Mouse (Mus musculus) duodenum, adult 2 months (tissue): ENCODE measurements around the gene Ppfia3. TPM values are rescaled to one million over a fixed set of nuclear protein-coding genes. Genes with fewer than 3 reads are reported as not detected.

Source experiments
- polyA plus RNA-seq: library from polyadenylated mRNA; depleted of rRNA; stranded (reverse); fragments of >200 nt; gene quantifications from 2 replicates; pipeline ENCODE4 v1.2.3, GENCODE M21; 2012; ENCODE audit warnings: low replicate concordance; rRNA removed

Ppfia3 gene
- polyA plus RNA-seq = 34.3 and 84.9 TPM in 2 replicates

DNA sequence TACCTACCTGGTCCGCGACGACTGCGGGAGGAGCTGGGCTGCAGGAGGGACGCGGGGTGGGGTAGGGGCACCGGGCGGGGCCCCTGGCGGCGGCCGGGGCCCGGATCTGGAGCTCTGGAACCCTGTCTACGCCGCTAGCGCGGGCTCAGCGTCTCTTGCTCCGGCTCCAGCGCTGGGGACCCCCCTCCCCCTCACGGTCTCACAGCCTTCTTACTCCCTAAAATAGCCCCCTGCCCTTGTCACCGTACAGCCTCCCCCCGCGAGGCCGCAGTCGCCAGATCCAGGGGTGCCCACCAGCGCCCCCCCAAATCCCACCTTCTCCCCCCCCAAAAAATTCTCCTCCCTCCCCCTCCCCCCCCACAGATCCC, at the start of gene Ppfia3:
TSS of gene Ppfia3 (minus strand) at position 368 of the 368 bp plus-strand sequence.

DNA sequence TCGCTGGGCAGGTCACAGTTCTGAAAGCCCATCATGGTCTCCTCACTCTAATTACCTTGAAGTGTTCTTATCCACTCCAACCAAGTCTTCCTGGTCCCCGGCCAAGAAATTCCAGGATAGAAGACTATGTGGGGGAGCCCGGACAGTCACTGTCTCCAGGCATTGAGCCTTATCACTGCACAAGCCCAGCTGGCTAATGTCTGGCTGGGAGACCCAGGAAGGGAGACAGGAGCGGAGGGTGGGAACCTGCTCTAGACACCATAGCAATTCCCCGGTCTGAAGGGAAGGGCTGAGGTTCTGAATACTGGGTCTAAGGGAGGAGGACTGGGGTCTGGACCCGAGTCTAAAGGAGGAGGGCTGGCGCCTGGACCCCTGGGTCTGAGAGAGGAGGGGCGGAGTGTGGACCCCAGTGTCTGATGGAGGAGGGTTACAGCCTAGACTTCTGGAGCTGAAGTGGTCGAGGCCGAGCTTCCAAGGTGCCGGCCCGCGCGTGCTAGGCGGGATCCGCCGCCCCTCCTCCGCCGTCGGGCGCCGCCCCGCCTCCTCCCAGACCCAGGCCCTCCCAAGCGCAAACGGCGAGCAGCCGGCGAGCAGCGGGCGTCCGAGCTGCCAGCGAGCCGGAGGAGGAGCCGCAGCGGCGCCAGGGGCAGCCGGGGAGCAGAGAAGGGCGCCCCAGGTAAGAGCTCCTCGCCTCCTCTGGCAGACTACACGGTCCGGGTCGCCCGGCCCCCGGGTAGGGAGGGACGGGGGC, 46.5 kb upstream of the Ppfia3 start, which contains the start of gene Ntf5:
TSS of gene Ntf5 (plus strand) at position 583 of the 751 bp plus-strand sequence.

DNA sequence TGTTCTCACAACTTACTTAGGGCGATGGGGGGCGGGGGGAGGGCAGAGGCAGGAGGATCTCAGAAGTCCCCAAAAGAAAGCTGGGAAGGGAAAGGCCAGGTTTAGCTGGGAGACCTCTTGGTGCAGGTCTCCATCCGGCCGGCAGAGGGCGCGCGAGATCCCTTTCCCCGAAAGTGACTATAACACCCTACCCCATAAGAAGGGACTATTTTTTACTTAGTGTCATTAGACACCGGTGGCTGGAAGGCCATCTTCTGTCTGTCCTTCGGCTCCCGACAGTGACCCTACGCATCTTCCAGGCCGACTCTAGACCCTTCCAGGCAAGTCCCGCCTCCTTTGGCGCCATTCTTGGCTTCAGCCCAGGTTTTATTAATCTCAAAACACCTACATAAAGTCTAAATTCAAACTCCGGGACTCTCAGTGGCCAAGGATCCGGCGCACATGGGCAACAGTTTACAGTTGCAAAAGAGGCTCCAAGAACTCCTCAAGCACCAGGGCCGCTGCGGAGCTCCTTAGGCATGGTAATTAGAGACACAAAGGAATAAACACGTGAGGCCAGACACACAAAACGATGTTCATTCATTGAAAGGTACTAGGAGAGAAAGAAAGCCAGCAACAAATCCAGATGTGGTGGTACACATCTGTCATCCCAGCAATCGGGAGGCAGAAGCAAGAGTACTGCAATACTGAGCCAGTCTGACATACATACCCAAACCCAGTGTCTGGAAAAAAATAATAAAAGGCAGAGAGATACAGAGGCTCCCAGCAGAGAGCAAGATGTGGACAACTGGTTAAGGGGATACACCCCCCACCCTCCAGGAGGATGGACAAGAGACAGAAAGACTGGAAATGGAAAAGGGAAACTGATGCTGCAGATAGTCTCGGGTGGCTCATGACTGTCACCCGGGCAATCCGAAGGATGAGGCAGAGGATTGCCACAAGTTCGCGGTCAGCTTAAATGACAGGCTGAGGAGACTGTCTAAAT, 38.6 kb upstream of the Ppfia3 start, which contains the start of gene Kcna7:
TSS of gene Kcna7 (plus strand) at position 563 of the 985 bp plus-strand sequence.

DNA sequence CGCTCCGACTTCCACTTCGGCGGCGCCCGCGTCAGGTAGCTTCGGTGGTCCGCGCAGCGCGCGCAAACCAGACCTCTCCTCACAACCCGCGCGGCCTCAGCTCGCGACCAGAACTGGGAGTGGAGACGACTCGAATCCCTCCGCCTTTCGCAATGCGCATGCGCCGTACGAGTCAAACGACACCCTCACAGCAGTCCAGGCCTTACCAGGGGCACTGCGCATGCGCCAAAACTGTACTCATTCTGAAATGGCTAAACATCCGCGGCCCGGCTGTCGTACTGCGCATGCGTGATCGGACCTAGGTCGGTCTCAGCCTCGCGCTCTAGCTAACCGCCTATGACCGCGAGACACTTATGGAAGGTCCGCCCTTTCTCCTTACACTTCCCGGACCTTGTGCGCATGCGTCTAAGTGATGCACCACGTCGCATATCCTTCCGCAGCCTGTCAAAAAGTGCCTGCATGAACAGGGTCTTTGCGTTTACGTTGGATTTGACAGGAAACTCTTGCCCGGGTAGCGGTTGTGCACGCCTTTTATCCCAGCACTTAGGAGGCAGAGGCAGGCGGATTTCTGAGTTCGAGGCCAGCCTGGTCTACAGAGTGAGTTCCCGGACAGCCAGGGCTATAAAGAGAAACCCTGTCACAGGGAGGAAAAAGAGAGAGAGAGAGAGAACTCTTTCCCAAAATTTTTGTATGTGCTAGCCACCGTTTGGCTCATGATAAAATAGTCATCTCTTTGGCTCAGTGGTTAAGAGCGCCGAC, 28.9 kb upstream of the Ppfia3 start, which contains the start of gene Snrnp70:
TSS of gene Snrnp70 (minus strand) at position 165 of the 759 bp plus-strand sequence.

DNA sequence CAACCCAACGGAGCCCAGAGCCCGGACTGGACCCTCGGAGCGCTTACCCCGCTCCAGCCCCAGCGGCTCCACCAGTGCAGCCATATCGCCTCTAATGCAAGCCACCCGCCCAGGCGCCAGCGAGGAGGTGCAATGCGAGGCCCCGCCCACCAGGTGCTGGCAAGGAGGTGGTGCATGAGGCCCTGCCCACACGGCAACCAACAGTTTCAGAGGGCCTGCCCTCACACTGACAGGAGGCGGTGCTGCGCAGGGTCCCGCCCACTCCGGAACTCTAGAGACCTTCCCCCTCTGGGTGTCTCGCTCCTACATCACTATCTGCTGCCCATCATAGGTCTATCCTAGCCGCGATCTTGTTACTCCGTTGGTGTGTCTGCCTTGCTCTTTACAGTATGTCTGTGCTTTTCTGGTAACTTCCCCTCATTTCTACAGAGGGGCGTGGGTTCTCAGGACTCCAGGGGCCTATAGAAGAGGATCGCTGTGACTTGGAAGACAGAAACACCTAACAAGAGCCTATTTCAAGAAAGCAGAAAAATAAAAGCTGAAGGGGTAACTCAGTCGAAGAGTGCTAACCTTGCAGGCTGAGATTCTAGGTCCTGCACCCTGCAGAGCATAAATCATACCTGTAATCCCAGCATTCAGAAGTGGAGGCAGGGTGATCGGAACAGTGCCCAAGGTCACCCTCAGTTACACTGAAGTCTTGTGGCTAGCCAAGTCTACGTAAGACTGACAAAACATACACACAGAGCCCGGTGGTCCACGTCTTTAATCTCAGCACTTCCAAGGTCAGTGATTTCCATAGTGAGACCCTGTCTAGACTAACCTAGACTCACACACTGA, 3.9 kb upstream of the Ppfia3 start, which contains the start of gene Lin7b:
TSS of gene Lin7b (minus strand) at position 109 of the 837 bp plus-strand sequence.

DNA sequence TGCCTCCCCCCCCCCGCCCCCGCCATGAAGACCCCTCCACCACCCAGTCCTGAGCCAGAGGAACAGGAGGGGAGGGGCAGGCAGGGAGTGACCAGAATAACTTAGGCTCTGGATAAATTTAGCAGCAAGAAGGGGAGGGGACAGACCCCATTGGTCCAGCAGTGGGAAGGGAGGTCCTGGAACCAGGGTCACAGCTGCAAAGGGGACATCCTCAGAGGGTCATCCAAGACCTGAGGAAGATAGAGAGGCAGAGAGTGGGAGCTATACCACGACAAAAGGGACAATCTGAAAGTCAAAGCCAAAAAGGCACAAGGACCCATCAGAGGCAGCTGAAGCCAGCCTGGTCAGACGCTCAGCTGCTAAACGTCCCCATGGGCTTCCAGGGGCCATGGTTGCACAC, 31.8 kb downstream of the Ppfia3 start, which contains the start of gene Hrc:
TSS of gene Hrc (plus strand) at position 235 of the 400 bp plus-strand sequence.

DNA sequence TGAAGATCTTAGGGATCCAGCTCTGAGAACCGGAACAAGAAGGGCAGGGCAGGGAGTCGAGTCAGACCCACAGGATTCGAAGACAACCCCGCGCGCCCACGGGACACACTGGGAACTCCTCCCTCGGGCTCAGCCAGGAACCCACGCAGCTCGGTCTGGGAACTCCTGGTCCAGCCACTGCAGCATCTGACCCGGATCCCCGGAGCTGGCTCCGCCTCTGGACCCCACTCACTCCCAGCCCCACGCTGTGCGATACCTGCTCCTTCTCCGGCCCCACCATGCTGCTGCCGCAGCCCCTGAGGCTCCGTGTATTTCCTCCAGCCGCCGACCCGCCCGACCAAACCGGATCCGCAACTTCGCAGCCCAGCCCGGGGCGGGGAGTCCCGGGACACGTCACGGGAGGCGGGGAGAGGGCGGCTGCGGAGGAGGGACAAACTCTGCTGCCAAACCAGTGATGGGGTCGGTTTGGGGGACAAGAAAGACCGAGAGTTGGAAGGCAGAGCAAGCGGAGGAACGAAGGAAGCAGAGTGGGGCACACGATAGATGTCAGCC, 33.3 kb downstream of the Ppfia3 start, which contains the start of gene Trpm4:
TSS of gene Trpm4 (minus strand) at position 350 of the 552 bp plus-strand sequence.

Other genes with a start within 250 kb of the Ppfia3 start
- 86.3 and 120 TPM in 2 replicates for gene Rps11, start 242.6 kb downstream of the Ppfia3 start, polyA plus RNA-seq
- gene Rpl13a, start 238.3 kb downstream of the Ppfia3 start, polyA plus RNA-seq = 462 and 1,279 TPM in 2 replicates
- gene Gm45713, start 230.8 kb downstream of the Ppfia3 start, polyA plus RNA-seq = 2.6 TPM in 1 of 2 replicates, not detected in the other
- 41.6 and 41.8 TPM in 2 replicates for gene Flt3l, start 230.6 kb downstream of the Ppfia3 start, polyA plus RNA-seq
- gene Pih1d1, start 212.7 kb downstream of the Ppfia3 start, polyA plus RNA-seq = 33.6 and 51.7 TPM in 2 replicates
- gene Aldh16a1, start 212.4 kb downstream of the Ppfia3 start, polyA plus RNA-seq = 214 and 420 TPM in 2 replicates
- gene Slc17a7, start 203.1 kb downstream of the Ppfia3 start, polyA plus RNA-seq = 0.07 and 0.09 TPM in 2 replicates
- not detected in 2 replicates for gene Gfy, start 187.4 kb downstream of the Ppfia3 start, polyA plus RNA-seq
- gene Pth2, start 186.0 kb downstream of the Ppfia3 start, polyA plus RNA-seq = not detected in 2 replicates
- 0.04 TPM in 1 of 2 replicates, not detected in the other for gene Ccdc155, start 162.1 kb downstream of the Ppfia3 start, polyA plus RNA-seq
- gene Dkkl1, start 154.9 kb downstream of the Ppfia3 start, polyA plus RNA-seq = 0.11 and 1.4 TPM in 2 replicates
- 7.2 and 14.7 TPM in 2 replicates for gene Tead2, start 151.3 kb downstream of the Ppfia3 start, polyA plus RNA-seq
- gene Cd37, start 127.9 kb downstream of the Ppfia3 start, polyA plus RNA-seq = 12.2 and 41.2 TPM in 2 replicates
- not detected in 2 replicates for gene Slc6a16, start 125.9 kb downstream of the Ppfia3 start, polyA plus RNA-seq
- 0.13 TPM in 1 of 2 replicates, not detected in the other for gene Slc6a21, start 89.5 kb downstream of the Ppfia3 start, polyA plus RNA-seq
- 125 and 254 TPM in 2 replicates for gene Trpm4, start 33.2 kb downstream of the Ppfia3 start, polyA plus RNA-seq
- gene Hrc, start 31.7 kb downstream of the Ppfia3 start, polyA plus RNA-seq = 0.09 and 0.55 TPM in 2 replicates
- 2.5 and 6.3 TPM in 2 replicates for gene Lin7b, start 3.6 kb upstream of the Ppfia3 start, polyA plus RNA-seq
- gene Snrnp70, start 28.7 kb upstream of the Ppfia3 start, polyA plus RNA-seq = 112 and 146 TPM in 2 replicates
- 0.05 TPM in 2 replicates for gene Kcna7, start 38.6 kb upstream of the Ppfia3 start, polyA plus RNA-seq
- 0.05 and 0.39 TPM in 2 replicates for gene Ntf5, start 46.7 kb upstream of the Ppfia3 start, polyA plus RNA-seq
- gene Lhb, start 53.8 kb upstream of the Ppfia3 start, polyA plus RNA-seq = 0.26 TPM in 1 of 2 replicates, not detected in the other
- 12.8 and 17.7 TPM in 2 replicates for gene Gys1, start 67.8 kb upstream of the Ppfia3 start, polyA plus RNA-seq
- gene Ruvbl2, start 71.1 kb upstream of the Ppfia3 start, polyA plus RNA-seq = 41.3 and 64.9 TPM in 2 replicates
- 4,626 and 7,473 TPM in 2 replicates for gene Ftl1, start 92.9 kb upstream of the Ppfia3 start, polyA plus RNA-seq
- gene Bax, start 99.9 kb upstream of the Ppfia3 start, polyA plus RNA-seq = 99.5 and 120 TPM in 2 replicates
- gene Tulp2, start 114.9 kb upstream of the Ppfia3 start, polyA plus RNA-seq = 0.18 TPM in 1 of 2 replicates, not detected in the other
- not detected in 2 replicates for gene Gm45808, start 119.8 kb upstream of the Ppfia3 start, polyA plus RNA-seq
- 0.32 and 0.59 TPM in 2 replicates for gene Dhdh, start 121.8 kb upstream of the Ppfia3 start, polyA plus RNA-seq
- gene Nucb1, start 143.4 kb upstream of the Ppfia3 start, polyA plus RNA-seq = 567 and 598 TPM in 2 replicates
- 18.7 and 21.9 TPM in 2 replicates for gene Ppp1r15a, start 159.2 kb upstream of the Ppfia3 start, polyA plus RNA-seq
- 3.7 and 6.0 TPM in 2 replicates for gene Plekha4, start 159.3 kb upstream of the Ppfia3 start, polyA plus RNA-seq
- gene Hsd17b14, start 187.9 kb upstream of the Ppfia3 start, polyA plus RNA-seq = 0.63 and 0.78 TPM in 2 replicates
- 31.0 and 41.9 TPM in 2 replicates for gene Bcat2, start 203.1 kb upstream of the Ppfia3 start, polyA plus RNA-seq
- gene Fgf21, start 248.5 kb upstream of the Ppfia3 start, polyA plus RNA-seq = 2.2 TPM in 1 of 2 replicates, not detected in the other